Mouse (Mus musculus) embryonic facial prominence, embryonic 15.5 days (tissue): Measurements from ENCODE around the gene Il23a. TPM values are rescaled to one million over a fixed set of nuclear protein-coding genes. Genes with fewer than 3 reads are reported as not detected.
"Not testable (repeated sequence)": the region's sequence is repeated elsewhere in the genome, so short reads cannot be mapped to it uniquely, and the experiment has no call there.

Experiments used
- ATAC-seq: fragments of 200-750 bp; cut with Nextera tagmentation; 2 replicates; pipeline ENCODE4 v1.8.0; 2017; ENCODE audit warnings: low read depth, moderate TSS enrichment; ENCODE audit not compliant: insufficient number of reproducible peaks, low FRiP score, low TSS enrichment
- H3K27ac ChIP-seq: fragments of 300-500 bp; sonication (generic); replicated peaks from 2 replicates; pipeline ENCODE4 v1.5.1; 2015; ENCODE audit warnings: mild to moderate bottlenecking, inconsistent platforms
- H3K27me3 ChIP-seq: fragments of 300-500 bp; sonication (generic); 2 replicates; pipeline ENCODE4 v1.6.1; 2015; ENCODE audit warnings: inconsistent platforms
- H3K36me3 ChIP-seq: fragments of 300-500 bp; sonication (generic); 2 replicates; pipeline ENCODE4 v1.6.1; 2015; ENCODE audit warnings: mild to moderate bottlenecking, inconsistent platforms
- H3K4me1 ChIP-seq: fragments of 300-500 bp; sonication (generic); 2 replicates; pipeline ENCODE4 v1.6.1; 2015; ENCODE audit warnings: inconsistent platforms
- H3K4me2 ChIP-seq: fragments of 300-500 bp; sonication (generic); replicated peaks from 2 replicates; pipeline ENCODE4 v1.6.1; 2015; ENCODE audit warnings: mild to moderate bottlenecking, inconsistent platforms
- H3K4me3 ChIP-seq: fragments of 300-500 bp; sonication (generic); replicated peaks from 2 replicates; pipeline ENCODE4 v1.5.1; 2015; ENCODE audit warnings: mild to moderate bottlenecking, inconsistent platforms
- H3K9ac ChIP-seq: fragments of 300-500 bp; sonication (generic); 2 replicates; pipeline ENCODE4 v1.6.1; 2015; ENCODE audit warnings: inconsistent platforms
- H3K9me3 ChIP-seq: fragments of 300-500 bp; sonication (generic); replicated peaks from 2 replicates; pipeline ENCODE4 v1.6.1; 2016; ENCODE audit warnings: inconsistent platforms
- WGBS: fragments of 180-500 bp; shearing (Covaris S2); methylation state at CpG from one replicate; pipeline ENCODE4 v1.1.7; 2015; 5-methylcytosine and 5-hydroxymethylcytosine counted together
- polyA plus RNA-seq: library from polyadenylated mRNA; unstranded; fragments of >200 nt; fragmentation: Nextera tagmentation; extraction: Ambion mirVana; gene quantifications from 2 replicates; pipeline ENCODE4 v1.2.1, GENCODE M21; 2015

Il23a gene
- polyA plus RNA-seq, 1 experiment from 2014 or later, result 0.35 TPM

DNA sequence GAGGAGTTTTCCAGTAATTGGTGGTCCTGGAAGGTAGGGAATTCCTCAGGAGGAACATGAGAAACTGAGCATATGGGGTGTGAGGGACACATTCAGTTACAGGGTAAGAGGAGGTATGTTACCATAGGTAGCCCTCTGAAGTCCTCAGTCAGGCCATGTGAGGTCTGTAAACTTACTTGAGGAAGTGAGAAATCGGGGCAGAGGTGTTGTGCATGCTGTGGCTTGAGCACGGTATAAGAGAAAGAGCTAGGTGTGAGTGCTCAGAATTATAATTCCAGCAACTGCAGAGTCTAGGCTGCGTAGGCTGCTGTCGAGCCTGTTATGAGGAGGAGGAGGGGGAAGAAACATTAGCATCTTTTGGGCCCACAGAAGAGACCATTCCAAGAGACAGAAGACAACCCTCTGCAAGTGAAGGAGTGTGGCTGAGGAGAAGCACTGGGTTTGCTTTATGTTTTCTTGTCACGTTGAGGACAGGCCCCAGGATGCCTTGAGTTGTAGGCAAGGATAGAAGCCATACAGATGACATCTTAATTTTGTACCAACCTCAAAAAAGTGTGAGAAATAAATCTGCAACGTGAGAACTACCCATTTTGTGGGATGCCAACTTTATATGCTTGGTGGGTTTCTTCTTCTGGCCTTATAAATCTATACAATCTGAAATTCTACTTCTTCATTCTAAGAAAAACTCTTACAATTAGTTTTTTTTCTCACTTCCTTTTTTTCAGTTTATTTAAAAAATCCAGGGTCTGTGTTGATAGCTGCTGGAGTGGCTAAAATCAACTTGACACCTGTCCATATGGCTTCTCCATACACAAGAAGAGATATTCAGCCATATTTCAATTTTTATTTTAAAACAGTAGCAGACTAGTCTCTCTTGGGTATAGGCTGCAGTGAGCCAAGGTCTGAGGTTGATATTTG lies 34.9 kb downstream of the Il23a start:
- H3K27ac ChIP-seq, result no peak overlapping the region
- H3K4me1 ChIP-seq, result no peaks in the 10 kb centered on the region
- H3K36me3 ChIP-seq, result no peaks in the 10 kb centered on the region
- no peak overlapping the region for H3K9ac ChIP-seq
- H3K27me3 ChIP-seq, result no peaks in the 10 kb centered on the region
- ATAC-seq, result no peak
- no peak overlapping the region for H3K4me3 ChIP-seq
- H3K4me2 ChIP-seq, result no peak overlapping the region
- H3K9me3 ChIP-seq, result no peaks in the 10 kb centered on the region
- 74% methylated on average over 6 of the region's 6 CpGs for WGBS

DNA sequence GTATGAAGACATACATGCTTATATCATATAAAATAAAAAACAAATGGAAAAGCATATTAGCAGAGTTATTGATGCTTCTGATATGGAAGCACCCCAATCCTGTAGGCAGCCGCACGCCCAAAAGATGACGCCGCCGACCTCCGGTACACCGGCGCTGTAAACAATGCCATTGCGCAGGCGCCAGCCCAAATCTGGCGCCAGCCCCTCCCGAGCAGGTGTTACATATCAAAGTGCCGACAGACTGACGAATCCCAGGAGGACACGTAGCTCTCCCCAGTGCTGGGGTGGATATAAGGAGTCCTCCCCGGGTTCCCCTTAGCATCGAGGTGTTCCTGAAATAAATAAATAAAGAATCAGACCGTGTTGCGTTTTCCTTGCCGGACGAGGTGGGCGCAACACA lies 36.3 kb downstream of the Il23a start:
- no peak overlapping the region for H3K4me2 ChIP-seq
- no peaks in the 10 kb centered on the region for H3K36me3 ChIP-seq
- WGBS, result 82% methylated on average over 22 of the region's 22 CpGs
- H3K27ac ChIP-seq, result no peak overlapping the region
- no peak for ATAC-seq
- H3K4me3 ChIP-seq, result no peak overlapping the region
- no peaks in the 10 kb centered on the region for H3K27me3 ChIP-seq
- no peaks in the 10 kb centered on the region for H3K4me1 ChIP-seq
- H3K9me3 ChIP-seq, result no peaks in the 10 kb centered on the region
- no peak overlapping the region for H3K9ac ChIP-seq

DNA sequence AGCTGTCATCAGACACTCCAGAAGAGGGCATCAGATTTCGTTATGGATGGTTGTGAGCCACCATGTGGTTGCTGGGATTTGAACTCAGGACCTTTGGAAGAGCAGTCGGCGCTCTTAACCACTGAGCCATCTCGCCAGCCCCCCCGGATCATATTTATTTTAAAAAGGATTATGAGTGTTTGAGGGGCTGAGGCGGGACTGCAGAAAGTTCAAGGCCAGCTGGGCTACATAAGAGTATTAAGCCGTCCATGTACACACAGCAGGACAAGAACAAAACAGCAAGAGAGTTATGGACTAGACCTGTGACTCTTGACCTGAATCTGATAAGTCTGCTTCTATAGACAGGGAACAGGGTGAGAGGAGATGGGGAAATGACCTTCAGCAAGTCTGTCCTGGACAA lies 38.2 kb downstream of the Il23a start:
- H3K9me3 ChIP-seq, H3K4me1 ChIP-seq, H3K36me3 ChIP-seq, H3K4me2 ChIP-seq, H3K27me3 ChIP-seq, H3K27ac ChIP-seq, H3K9ac ChIP-seq, H3K4me3 ChIP-seq, ATAC-seq: not testable (repeated sequence)
- WGBS, result 80% methylated on average over 7 of the region's 7 CpGs

- no peak overlapping the region for H3K27ac ChIP-seq
- WGBS, result 79% methylated on average over 5 of the region's 5 CpGs
- no peaks in the 10 kb centered on the region for H3K4me1 ChIP-seq
- H3K27me3 ChIP-seq, result no peaks in the 10 kb centered on the region
- H3K4me2 ChIP-seq, result no peak overlapping the region
- no peak overlapping the region for H3K4me3 ChIP-seq
- H3K36me3 ChIP-seq, result no peaks in the 10 kb centered on the region
- no peak overlapping the region for H3K9ac ChIP-seq
- ATAC-seq, result no peak
- no peaks in the 10 kb centered on the region for H3K9me3 ChIP-seq
Measured at GRCm38 (mm10) chr10:128259946-128260345, 38.6 kb downstream of the Il23a start.

- Histone ChIP-seq H3K27ac (no peak overlapping the region), H3K36me3 (no peaks in the 10 kb centered on the region), H3K4me2 (no peak overlapping the region), H3K9me3 (no peaks in the 10 kb centered on the region), H3K27me3 (no peaks in the 10 kb centered on the region), H3K9ac (no peak overlapping the region), H3K4me1 (no peaks in the 10 kb centered on the region), H3K4me3 (no peak overlapping the region)
- no peak for ATAC-seq
- WGBS, result 71% methylated on average over 4 of the region's 4 CpGs
Measured at GRCm38 (mm10) chr10:128258953-128259352, 39.6 kb downstream of the Il23a start.

DNA sequence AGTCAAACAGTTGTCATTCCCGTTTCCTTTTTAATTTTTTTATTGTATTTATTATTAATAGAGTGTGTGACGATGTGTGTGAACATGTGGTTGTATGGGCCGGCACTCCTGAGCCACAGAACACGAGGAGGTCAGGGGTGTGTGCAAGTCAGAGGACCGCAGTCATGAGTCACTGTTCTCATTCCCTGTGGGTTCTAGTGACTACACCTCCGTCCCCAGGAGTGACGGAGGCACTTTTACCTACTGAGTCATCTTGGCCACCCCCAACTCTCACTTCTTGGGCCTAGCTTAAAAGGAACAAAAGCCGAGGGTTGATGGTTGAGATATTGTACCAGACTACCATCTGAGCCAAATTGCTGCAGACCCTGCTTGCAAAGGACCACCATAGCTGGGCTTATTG lies 42.2 kb downstream of the Il23a start:
- no peak overlapping the region for H3K4me3 ChIP-seq
- no peak overlapping the region for H3K27ac ChIP-seq
- no peak overlapping the region for H3K4me2 ChIP-seq
- ATAC-seq, result no peak
- peaks cover 20% of the 10 kb centered on the region for H3K36me3 ChIP-seq
- H3K9me3 ChIP-seq, result no peaks in the 10 kb centered on the region
- no peak overlapping the region for H3K9ac ChIP-seq
- no peaks in the 10 kb centered on the region for H3K4me1 ChIP-seq
- H3K27me3 ChIP-seq, result no peaks in the 10 kb centered on the region
- WGBS, result 77% methylated on average over 8 of the region's 8 CpGs

GRCm38 (mm10) chr10:128255925-128256324 lies 42.6 kb downstream of the Il23a start:
- H3K9me3 ChIP-seq, result no peaks in the 10 kb centered on the region
- no peak overlapping the region for H3K4me3 ChIP-seq
- no peaks in the 10 kb centered on the region for H3K4me1 ChIP-seq
- H3K27me3 ChIP-seq, result no peaks in the 10 kb centered on the region
- no peak for ATAC-seq
- no peak overlapping the region for H3K27ac ChIP-seq
- no peak overlapping the region for H3K9ac ChIP-seq
- peaks cover 24% of the 10 kb centered on the region for H3K36me3 ChIP-seq
- WGBS, result 81% methylated on average over 8 of the region's 8 CpGs
- no peak overlapping the region for H3K4me2 ChIP-seq

DNA sequence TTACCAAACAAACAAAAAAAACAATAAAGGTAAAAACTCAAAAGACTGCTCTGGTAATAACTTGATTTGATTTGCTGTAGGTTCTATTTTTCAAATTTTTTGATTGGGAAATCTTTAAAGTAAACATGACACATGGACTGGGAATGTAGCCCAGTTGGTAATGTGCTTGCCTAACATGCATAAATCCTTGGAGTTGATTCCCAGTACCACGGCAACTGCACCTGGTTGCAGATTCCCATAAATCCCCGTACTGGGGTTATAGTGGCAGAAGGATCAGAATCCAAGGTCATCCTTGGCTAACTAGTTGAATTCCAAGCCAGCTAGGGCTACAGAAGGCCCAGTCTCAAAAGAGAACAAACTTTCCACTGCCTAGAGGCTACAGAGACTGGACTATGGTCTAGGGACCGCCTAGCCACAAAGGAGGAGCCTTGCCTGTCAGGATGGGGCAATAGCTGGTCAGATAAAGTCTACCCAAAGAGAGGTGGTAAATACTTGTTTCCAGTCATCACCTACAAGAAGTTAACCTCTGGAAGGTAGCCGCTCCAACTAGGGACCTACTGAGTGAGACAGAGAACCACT lies 44.8 kb downstream of the Il23a start, which contains the start of gene Apon:
Gene Apon, plus strand, starts transcription at position 420 of the 579 bp plus-strand sequence.
- no peak within 1 kb of the TSS for H3K4me3 ChIP-seq
- H3K36me3 ChIP-seq, result peaks cover 45% of the 10 kb centered on the region
- H3K27me3 ChIP-seq, result no peaks in the 10 kb centered on the region
- H3K9ac ChIP-seq, result no peak within 1 kb of the TSS
- H3K27ac ChIP-seq, result no peak within 1 kb of the TSS
- no peaks in the 10 kb centered on the region for H3K9me3 ChIP-seq
- ATAC-seq, result no peak
- no peaks in the 10 kb centered on the region for H3K4me1 ChIP-seq
- 76% methylated on average over 4 of the region's 4 CpGs for WGBS
- no peak within 1 kb of the TSS for H3K4me2 ChIP-seq

GRCm38 (mm10) chr10:128250565-128250964 lies 48.0 kb downstream of the Il23a start:
- 91% methylated on average over 13 of the region's 13 CpGs for WGBS
- Histone ChIP-seq H3K27ac (no peak overlapping the region), H3K9me3 (no peaks in the 10 kb centered on the region), H3K9ac (no peak overlapping the region), H3K4me1 (no peaks in the 10 kb centered on the region), H3K36me3 (peaks cover 76% of the 10 kb centered on the region), H3K27me3 (no peaks in the 10 kb centered on the region), H3K4me2 (no peak overlapping the region), H3K4me3 (no peak overlapping the region)
- ATAC-seq, result no peak

DNA sequence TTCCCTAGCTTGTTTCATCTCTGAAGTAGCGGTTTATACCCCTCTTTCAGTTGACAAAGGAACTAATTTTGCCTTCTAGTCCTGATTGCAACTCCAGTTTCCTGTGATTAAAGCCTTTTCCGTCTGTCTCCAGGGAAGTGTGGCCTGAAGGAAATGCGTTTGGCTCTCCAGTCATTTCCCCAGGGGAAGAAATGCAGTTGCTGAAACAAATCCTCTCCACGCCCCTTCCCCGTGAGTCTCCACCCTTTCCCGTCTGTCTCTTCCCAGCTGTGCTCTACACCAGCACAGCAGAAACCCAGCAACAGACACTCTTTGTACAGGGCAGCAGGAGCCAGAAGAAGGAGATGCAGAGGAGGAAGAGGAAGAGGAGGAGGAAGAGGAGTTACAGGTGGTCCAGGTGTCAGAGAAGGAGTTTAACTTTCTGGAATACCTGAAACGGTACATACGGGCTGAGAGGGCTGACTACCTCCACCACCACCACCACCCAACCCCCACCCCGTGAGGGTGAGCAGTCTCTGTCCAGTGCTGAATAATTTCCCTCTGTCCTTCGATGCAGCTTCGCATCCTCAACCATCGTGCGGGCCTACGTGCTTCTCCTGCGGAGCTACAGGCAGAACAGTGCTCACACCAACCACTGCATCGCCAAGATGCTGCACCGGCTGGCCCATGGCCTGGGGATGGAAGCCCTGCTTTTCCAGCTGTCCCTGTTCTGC lies 51.4 kb downstream of the Il23a start:
- Histone ChIP-seq H3K4me1 (no peaks in the 10 kb centered on the region), H3K4me2 (no peak overlapping the region), H3K9me3 (no peaks in the 10 kb centered on the region), H3K4me3 (no peak overlapping the region), H3K9ac (no peak overlapping the region), H3K27me3 (no peaks in the 10 kb centered on the region), H3K27ac (peak overlapping the region; percentile 72; the same call in 1 of the 2 replicates), H3K36me3 (peaks cover 93% of the 10 kb centered on the region)
- 61% methylated on average over 17 of the region's 17 CpGs for whole genome bisulfite sequencing
- no peak for ATAC-seq
